Mouse (Mus musculus): Measurements from ENCODE around the gene Yars. TPM values are rescaled to one million over a fixed set of nuclear protein-coding genes. Genes with fewer than 3 reads are reported as not detected.

Yars gene
- polyA plus RNA-seq, 1 experiment from 2014 or later = 92.6 TPM

DNA sequence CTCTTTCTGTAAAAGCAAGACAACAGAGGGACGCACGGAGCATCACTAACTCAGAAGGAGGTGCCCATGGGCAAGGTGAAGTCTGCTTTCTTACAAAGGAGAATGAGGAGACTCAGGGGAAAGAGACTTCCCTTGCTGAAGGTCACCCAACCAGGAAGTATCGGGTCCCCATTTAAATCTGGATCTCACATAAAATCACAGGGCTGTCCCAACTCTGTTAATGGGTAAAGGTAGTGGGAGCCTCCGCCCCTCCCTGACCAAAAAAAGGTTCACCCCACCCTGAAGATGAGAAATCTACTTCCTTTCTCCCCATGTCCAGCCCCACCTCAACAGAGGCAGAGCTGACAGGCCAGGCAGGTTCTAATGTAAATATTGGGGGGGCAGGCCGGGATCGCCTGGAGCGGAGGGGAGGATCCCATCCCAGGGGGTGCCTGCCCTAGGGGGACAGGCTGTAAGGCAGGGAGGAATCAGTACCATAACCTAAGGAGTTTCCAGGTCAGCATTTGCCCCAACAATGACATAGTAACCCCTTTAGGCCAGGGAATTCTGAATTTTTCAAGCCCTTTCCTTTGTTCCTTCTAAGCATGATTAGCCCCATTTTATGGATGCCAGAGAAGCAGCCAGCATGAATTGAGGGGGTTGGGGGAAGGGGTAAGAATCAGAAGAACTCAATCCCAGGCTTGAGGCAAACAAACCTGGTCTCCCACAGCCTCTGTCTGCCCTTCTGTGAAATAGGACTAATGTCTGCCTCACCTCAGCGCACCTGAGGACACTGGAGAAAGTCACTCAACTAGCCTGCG, 43.2 kb downstream of the Yars start:
- Histone ChIP-seq H3K4me1 (ENCODE audit: control insufficient read depth, insufficient read depth, low read length) (peaks cover 53% of the 10 kb centered on the region), H3K36me3 (ENCODE audit: control insufficient read depth, insufficient read depth, low read length) (no peaks in the 10 kb centered on the region), H3K27me3 (ENCODE audit: control insufficient read depth, insufficient read depth, low read length) (no peaks in the 10 kb centered on the region), H3K4me2 (replicated peaks; ENCODE audit: low read depth, low read length) (no peak overlapping the region), H3K27ac (ENCODE audit: low read depth, low read length) (peak overlapping the region; percentile 24; the same call in 1 of the 2 replicates), H3K9ac (ENCODE audit: low read depth, low read length) (0 out of 2 replicates have a peak overlapping the region, but pooled peaks have one; percentile 8), H3K9me3 (ENCODE audit: control insufficient read depth, low read length) (no peaks in the 10 kb centered on the region), H3K4me3 (ENCODE audit: low read length) (no peak overlapping the region)
- ATAC-seq (ENCODE audit: low FRiP score, low TSS enrichment) = no peak
- WGBS = 64% methylated on average over 9 of the region's 9 CpGs

DNA sequence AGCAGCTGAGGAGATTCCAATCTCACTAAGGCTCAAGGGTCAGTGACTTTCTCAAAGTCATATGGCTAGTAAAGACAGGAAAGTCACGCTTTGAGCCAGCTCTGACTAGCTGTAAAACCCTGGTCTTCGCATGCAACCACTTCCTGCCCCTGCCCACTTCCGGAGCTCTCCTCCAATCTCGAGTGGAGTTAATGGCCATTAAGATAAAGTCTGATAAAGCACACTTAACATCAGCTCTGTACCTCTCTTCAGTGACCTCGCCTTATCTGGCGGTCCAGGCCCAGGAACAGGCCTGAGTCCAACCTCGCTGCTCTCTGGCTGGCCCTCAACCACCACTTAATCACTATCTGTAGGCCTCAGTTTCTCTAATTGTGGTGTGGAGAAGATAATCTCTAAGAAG, 44.9 kb downstream of the Yars start:
- WGBS = 56% methylated on average over 7 of the region's 7 CpGs
- no peaks in the 10 kb centered on the region for H3K27me3 ChIP-seq (ENCODE audit: control insufficient read depth, insufficient read depth, low read length)
- no peaks in the 10 kb centered on the region for H3K36me3 ChIP-seq (ENCODE audit: control insufficient read depth, insufficient read depth, low read length)
- ATAC-seq (ENCODE audit: low FRiP score, low TSS enrichment) = no peak
- no peaks in the 10 kb centered on the region for H3K9me3 ChIP-seq (ENCODE audit: control insufficient read depth, low read length)
- peaks cover 48% of the 10 kb centered on the region for H3K4me1 ChIP-seq (ENCODE audit: control insufficient read depth, insufficient read depth, low read length)
- H3K9ac ChIP-seq (ENCODE audit: low read depth, low read length) = no peak overlapping the region
- H3K27ac ChIP-seq (ENCODE audit: low read depth, low read length) = peak overlapping the region; percentile 20; the same call in 1 of the 2 replicates
- no peak overlapping the region for H3K4me2 ChIP-seq (replicated peaks; ENCODE audit: low read depth, low read length)
- H3K4me3 ChIP-seq (ENCODE audit: low read length) = no peak overlapping the region

DNA sequence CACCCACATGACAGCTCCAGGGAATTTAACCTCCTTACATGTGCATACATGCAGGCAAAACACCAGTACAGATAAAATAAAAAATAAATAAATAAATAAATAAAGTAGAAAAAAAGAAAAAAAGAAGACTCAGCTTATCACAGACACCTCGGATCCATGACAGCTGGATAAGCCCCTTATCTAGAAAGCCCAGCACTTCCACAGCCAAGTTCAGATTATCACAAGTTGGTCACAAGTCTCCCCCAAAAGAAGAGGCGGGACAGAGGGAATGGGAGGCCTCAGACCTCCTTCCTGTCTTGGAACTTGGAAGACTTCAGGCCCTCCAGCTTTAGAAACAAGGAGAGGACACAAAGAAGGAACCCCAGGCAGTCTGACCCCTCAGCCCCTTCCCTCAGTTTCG, 45.6 kb downstream of the Yars start:
- H3K4me3 ChIP-seq (ENCODE audit: low read length) = no peak overlapping the region
- no peak overlapping the region for H3K27ac ChIP-seq (ENCODE audit: low read depth, low read length)
- H3K9ac ChIP-seq (ENCODE audit: low read depth, low read length) = no peak overlapping the region
- no peaks in the 10 kb centered on the region for H3K36me3 ChIP-seq (ENCODE audit: control insufficient read depth, insufficient read depth, low read length)
- H3K9me3 ChIP-seq (ENCODE audit: control insufficient read depth, low read length) = no peaks in the 10 kb centered on the region
- no peak for ATAC-seq (ENCODE audit: low FRiP score, low TSS enrichment)
- no peaks in the 10 kb centered on the region for H3K27me3 ChIP-seq (ENCODE audit: control insufficient read depth, insufficient read depth, low read length)
- WGBS = 85% methylated on average over 3 of the region's 3 CpGs
- peaks cover 51% of the 10 kb centered on the region for H3K4me1 ChIP-seq (ENCODE audit: control insufficient read depth, insufficient read depth, low read length)
- peak overlapping the region; percentile 12; the same call in 1 of the 2 replicates for H3K4me2 ChIP-seq (replicated peaks; ENCODE audit: low read depth, low read length)

DNA sequence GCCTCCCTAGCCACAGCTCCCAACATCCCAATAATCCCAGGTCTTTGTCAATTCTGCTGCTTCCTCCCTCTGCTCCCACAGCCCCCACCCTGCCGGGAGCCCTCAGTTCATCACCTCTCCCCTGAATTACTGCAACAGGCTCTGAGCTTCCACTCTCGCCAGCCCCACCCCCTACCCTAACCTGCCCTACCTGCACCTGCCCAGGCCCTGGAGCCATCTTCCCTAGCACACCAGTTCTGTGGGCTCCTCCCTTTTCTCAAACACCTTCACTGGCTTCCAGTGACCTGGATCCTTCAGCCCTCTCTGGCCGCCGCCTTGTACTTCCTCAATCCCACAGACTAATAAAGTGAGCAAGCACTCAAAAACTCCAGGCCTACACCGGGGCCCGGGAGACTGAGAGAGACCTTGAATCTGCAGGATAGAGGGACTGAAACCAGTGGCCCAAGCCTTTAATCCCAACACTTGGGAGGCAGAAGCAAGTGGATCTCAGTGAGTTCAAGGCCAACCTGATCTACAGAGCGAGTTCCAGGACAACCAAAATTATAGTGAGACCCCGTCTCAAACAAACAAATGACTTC, 46.8 kb downstream of the Yars start:
- Histone ChIP-seq H3K9ac (ENCODE audit: low read depth, low read length) (no peak overlapping the region), H3K9me3 (ENCODE audit: control insufficient read depth, low read length) (no peaks in the 10 kb centered on the region), H3K4me1 (ENCODE audit: control insufficient read depth, insufficient read depth, low read length) (peaks cover 45% of the 10 kb centered on the region), H3K27ac (ENCODE audit: low read depth, low read length) (no peak overlapping the region), H3K4me2 (replicated peaks; ENCODE audit: low read depth, low read length) (no peak overlapping the region; the same call in 1 of the 2 replicates), H3K36me3 (ENCODE audit: control insufficient read depth, insufficient read depth, low read length) (no peaks in the 10 kb centered on the region), H3K27me3 (ENCODE audit: control insufficient read depth, insufficient read depth, low read length) (no peaks in the 10 kb centered on the region), H3K4me3 (ENCODE audit: low read length) (no peak overlapping the region)
- no peak for ATAC-seq (ENCODE audit: low FRiP score, low TSS enrichment)
- WGBS = 74% methylated on average over 8 of the region's 8 CpGs

DNA sequence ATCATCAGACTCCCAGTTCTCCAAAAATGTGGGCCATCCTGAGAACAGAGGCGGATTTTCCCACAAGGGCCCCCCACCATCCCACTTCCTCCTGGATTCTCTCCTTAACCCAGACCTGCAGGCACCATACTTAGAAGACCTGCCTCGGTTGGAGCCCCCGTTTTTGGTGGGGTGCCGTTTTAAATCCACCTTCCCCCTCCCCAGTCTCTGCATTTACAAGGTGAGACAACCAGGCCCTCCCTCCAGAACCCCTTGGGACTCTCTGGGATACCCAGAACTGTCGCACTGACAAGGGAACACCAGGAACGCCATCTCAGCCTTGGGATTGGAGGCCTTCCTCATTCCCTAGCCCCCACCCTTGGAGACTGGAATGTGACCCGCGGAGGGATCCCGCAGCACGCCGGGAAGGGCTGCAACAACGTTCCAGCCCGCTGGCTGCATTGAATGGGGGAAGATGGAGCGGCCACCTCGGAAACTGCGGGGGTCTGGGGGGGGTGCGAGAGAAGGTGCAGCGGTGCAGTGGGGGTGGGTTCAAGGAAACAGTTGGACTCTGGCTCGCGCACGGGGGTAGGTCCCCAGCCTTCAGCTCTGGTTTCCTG, 48.4 kb downstream of the Yars start:
- peak overlapping the region; percentile 78 for H3K4me2 ChIP-seq (replicated peaks; ENCODE audit: low read depth, low read length)
- peaks cover 44% of the 10 kb centered on the region for H3K4me1 ChIP-seq (ENCODE audit: control insufficient read depth, insufficient read depth, low read length)
- H3K36me3 ChIP-seq (ENCODE audit: control insufficient read depth, insufficient read depth, low read length) = no peaks in the 10 kb centered on the region
- peak overlapping the region; percentile 53; the same call in 1 of the 2 replicates for H3K27ac ChIP-seq (ENCODE audit: low read depth, low read length)
- no peaks in the 10 kb centered on the region for H3K9me3 ChIP-seq (ENCODE audit: control insufficient read depth, low read length)
- H3K9ac ChIP-seq (ENCODE audit: low read depth, low read length) = peak overlapping the region; percentile 71; the same call in 1 of the 2 replicates
- peak overlapping the region; percentile 68 for H3K4me3 ChIP-seq (ENCODE audit: low read length)
- peak; percentile 11; the same call in 1 of the 2 replicates for ATAC-seq (ENCODE audit: low FRiP score, low TSS enrichment)
- H3K27me3 ChIP-seq (ENCODE audit: control insufficient read depth, insufficient read depth, low read length) = no peaks in the 10 kb centered on the region
- WGBS = 7% methylated on average over 21 of the region's 21 CpGs

DNA sequence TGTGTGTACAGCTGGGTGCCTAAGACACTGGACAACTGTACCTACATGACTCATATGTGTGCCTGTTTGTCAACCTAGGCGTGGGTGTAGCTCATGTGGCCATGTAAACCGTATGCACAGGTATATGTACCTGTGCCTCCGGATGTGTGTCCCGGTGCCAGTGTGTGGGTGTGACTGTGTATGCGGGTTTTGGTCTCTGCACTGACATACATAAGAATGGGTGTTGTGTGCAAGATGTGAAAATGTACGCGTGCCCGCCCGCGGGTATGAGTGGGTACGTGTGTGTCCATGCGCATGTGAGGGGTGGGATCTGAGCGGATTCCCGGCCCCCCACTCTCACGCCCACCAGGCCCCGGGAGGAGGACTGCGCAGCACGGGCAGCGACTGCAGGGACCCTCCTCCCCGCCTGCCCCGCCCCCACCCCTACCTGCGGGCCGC, 49.0 kb downstream of the Yars start:
- Histone ChIP-seq H3K36me3 (ENCODE audit: control insufficient read depth, insufficient read depth, low read length) (no peaks in the 10 kb centered on the region), H3K4me1 (ENCODE audit: control insufficient read depth, insufficient read depth, low read length) (peaks cover 43% of the 10 kb centered on the region), H3K9ac (ENCODE audit: low read depth, low read length) (peak overlapping the region; percentile 71), H3K27me3 (ENCODE audit: control insufficient read depth, insufficient read depth, low read length) (no peaks in the 10 kb centered on the region), H3K27ac (ENCODE audit: low read depth, low read length) (peak overlapping the region; percentile 53; the same call in 1 of the 2 replicates), H3K9me3 (ENCODE audit: control insufficient read depth, low read length) (no peaks in the 10 kb centered on the region), H3K4me2 (replicated peaks; ENCODE audit: low read depth, low read length) (peak overlapping the region; percentile 78), H3K4me3 (ENCODE audit: low read length) (peak overlapping the region; percentile 68)
- ATAC-seq (ENCODE audit: low FRiP score, low TSS enrichment) = peak; percentile 51
- WGBS = 0% methylated on average over 20 of the region's 23 CpGs

DNA sequence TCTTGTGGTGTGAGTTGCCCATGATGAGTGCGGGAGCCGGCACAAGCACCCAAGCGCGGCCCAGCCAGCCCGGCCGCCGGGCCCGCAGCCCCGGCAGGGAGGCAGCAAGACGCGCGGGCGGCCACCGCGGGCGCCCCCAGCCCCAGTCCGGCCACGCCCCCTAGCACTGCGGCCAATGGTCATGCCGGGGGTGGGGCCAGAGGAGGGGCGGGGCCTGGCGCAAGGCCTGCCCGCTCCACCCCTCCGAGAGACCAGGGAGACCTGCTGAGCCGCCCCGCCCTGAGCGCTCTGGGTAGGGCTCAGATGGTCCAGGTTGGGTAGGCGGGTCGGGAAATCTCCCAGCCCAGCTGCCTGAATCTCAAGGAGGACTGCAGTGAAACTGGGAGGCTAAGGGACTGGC, 49.5 kb downstream of the Yars start:
- Histone ChIP-seq H3K4me3 (ENCODE audit: low read length) (peak overlapping the region; percentile 68), H3K27me3 (ENCODE audit: control insufficient read depth, insufficient read depth, low read length) (no peaks in the 10 kb centered on the region), H3K9ac (ENCODE audit: low read depth, low read length) (peak overlapping the region; percentile 71), H3K36me3 (ENCODE audit: control insufficient read depth, insufficient read depth, low read length) (no peaks in the 10 kb centered on the region), H3K4me1 (ENCODE audit: control insufficient read depth, insufficient read depth, low read length) (peaks cover 43% of the 10 kb centered on the region), H3K27ac (ENCODE audit: low read depth, low read length) (peak overlapping the region; percentile 53; the same call in 1 of the 2 replicates), H3K9me3 (ENCODE audit: control insufficient read depth, low read length) (no peaks in the 10 kb centered on the region), H3K4me2 (replicated peaks; ENCODE audit: low read depth, low read length) (peak overlapping the region; percentile 78)
- WGBS = 0% methylated on average over 20 of the region's 29 CpGs
- ATAC-seq (ENCODE audit: low FRiP score, low TSS enrichment) = peak; percentile 91

DNA sequence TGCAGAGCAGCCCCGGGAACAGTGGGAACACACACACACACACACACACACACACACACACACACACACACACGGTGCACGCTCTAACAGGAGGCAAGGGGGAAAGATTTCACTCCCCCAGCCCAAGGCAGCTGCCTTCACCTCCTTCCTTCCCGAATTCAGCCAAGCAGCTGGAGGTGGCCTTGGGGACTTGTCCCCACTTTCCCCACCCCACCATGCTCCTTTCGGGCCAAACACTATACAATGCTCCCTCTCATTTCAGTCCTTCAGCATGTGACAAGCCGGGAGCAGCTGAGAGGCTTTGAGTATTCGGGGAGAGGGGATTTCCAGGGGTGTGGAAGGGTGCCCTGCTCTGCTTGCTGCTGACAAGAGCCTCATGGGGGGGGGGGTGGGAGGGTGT, 52.3 kb downstream of the Yars start:
- Histone ChIP-seq H3K4me3 (ENCODE audit: low read length) (no peak overlapping the region), H3K4me2 (replicated peaks; ENCODE audit: low read depth, low read length) (no peak overlapping the region), H3K9ac (ENCODE audit: low read depth, low read length) (no peak overlapping the region), H3K9me3 (ENCODE audit: control insufficient read depth, low read length) (no peaks in the 10 kb centered on the region), H3K4me1 (ENCODE audit: control insufficient read depth, insufficient read depth, low read length) (peaks cover 33% of the 10 kb centered on the region), H3K27ac (ENCODE audit: low read depth, low read length) (peak overlapping the region; percentile 26; the same call in 1 of the 2 replicates), H3K27me3 (ENCODE audit: control insufficient read depth, insufficient read depth, low read length) (0 out of 2 replicates have a peak, but pooled peaks cover 6% of the 10 kb centered on the region), H3K36me3 (ENCODE audit: control insufficient read depth, insufficient read depth, low read length) (no peaks in the 10 kb centered on the region)
- WGBS = 21% methylated on average over 7 of the region's 7 CpGs
- ATAC-seq (ENCODE audit: low FRiP score, low TSS enrichment) = no peak

Measured in kidney, embryonic 14.5 days (tissue).